Mouse (Mus musculus) megakaryocyte, embryonic 14.5 days (primary cell): ENCODE data around the gene Rasa2.

ENCODE experiments used
- FLI1 ChIP-seq: IDR thresholded peaks from 2 replicates; pipeline ENCODE4 v1.6.1; 2012; ENCODE audit warnings: low read length, inconsistent platforms, mixed read lengths
- GATA1 ChIP-seq: IDR thresholded peaks from 3 replicates; pipeline ENCODE4 v1.6.1; 2012; ENCODE audit warnings: mixed read lengths, low read length, inconsistent platforms, borderline replicate concordance

DNA sequence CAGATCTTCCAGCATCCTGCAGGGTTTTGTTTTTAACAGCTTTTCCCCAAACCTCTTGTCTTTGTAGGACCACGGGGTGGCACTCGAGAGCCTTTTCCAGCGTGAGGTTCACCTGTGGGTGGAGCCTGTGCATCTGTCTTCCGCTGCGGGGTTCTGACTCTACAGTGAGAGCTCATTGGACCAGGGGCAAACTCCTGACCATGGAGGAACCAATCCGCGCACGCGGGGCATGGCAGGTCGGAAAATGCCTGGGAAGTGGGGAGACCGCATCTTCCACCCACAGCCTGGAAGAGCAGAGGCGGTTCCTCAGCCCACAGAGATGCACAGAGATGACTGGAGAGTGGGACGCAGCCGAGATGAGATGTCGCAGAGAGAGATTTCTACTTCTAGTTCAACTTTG lies 38.5 kb upstream of the Rasa2 start:
- TF ChIP-seq FLI1 (no peak), GATA1 (no peak)
